ENCODE assay signal across 37 mouse cellular contexts in the genomic region with DNA sequence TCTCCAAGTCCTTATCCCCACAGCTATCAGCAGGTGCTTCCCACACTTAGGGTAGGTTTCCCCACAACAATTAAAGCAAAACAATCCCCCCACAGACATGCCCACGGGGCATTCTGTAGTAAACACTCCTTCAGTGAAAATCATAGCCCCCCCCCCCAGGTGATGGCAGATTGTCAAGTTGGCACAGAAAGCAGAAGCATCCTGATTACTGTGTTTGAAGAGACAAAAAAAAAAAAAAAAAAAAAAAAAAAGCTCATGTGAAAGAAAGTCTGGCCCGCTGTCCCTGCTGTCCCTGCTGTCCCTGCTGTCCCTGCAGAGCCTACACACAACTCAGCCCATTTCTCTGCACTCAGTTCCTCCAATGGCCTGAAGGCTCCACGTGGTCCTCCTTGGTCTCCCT. TPM values are rescaled to one million over a fixed set of nuclear protein-coding genes. Genes with fewer than 3 reads are reported as not detected.
"Had no signal": no experiment of that assay in that cellular context is flagged by ENCODE, and none has a peak within 500 bp of the region (broad histone marks: within the 10 kb centered on the region; RNA-seq: fewer than 3 reads in every experiment).

No protein-coding gene starts in this region.

- DNase-seq: gastrocnemius, postnatal 14 days; gastrocnemius, postnatal 36 days; heart, adult 11 months; heart, adult 2 months; heart, postnatal 10 days; heart, postnatal 4 days; kidney, adult 18-20 months; kidney, adult 8-10 months; kidney, postnatal 10 days; kidney, postnatal 25 days; kidney, postnatal 4 days; layer of hippocampus, adult 9-11 months; liver; liver, embryonic 13.5 days had no signal

- H3K27me3 ChIP-seq: hindbrain, embryonic 12.5 days; liver, embryonic 13.5 days had no signal

- H3K9me3 ChIP-seq: heart, embryonic 10.5 days; heart, embryonic 12.5 days; hindbrain, embryonic 10.5 days; hindbrain, embryonic 12.5 days; intestine, embryonic 15.5 days; limb, embryonic 10.5 days; limb, embryonic 12.5 days; liver, embryonic 13.5 days; liver, embryonic 15.5 days had no signal

- H3K27ac ChIP-seq: heart, adult 2 months; heart, embryonic 10.5 days; hindbrain, embryonic 10.5 days; hindbrain, embryonic 12.5 days; hindbrain, embryonic 14.5 days; intestine, embryonic 15.5 days; layer of hippocampus, adult 2 months; limb, embryonic 10.5 days; limb, embryonic 12.5 days; liver, embryonic 13.5 days; liver, embryonic 15.5 days had no signal

- H3K4me3 ChIP-seq: heart, adult 2 months; heart, embryonic 10.5 days; heart, embryonic 12.5 days; hindbrain, embryonic 10.5 days; hindbrain, embryonic 12.5 days; intestine, embryonic 15.5 days; layer of hippocampus, adult 2 months; limb, embryonic 10.5 days; limb, embryonic 12.5 days; liver, embryonic 13.5 days; liver, embryonic 15.5 days had no signal

- H3K36me3 ChIP-seq: heart, embryonic 10.5 days; heart, embryonic 12.5 days; hindbrain, embryonic 10.5 days; hindbrain, embryonic 12.5 days; intestine, embryonic 15.5 days; limb, embryonic 10.5 days; limb, embryonic 12.5 days; liver, embryonic 13.5 days; liver, embryonic 15.5 days had no signal

- H3K9ac ChIP-seq: heart, embryonic 12.5 days; hindbrain, embryonic 12.5 days; hindbrain, embryonic 14.5 days; intestine, embryonic 15.5 days; limb, embryonic 12.5 days; liver, embryonic 13.5 days; liver, embryonic 15.5 days had no signal

- H3K4me1 ChIP-seq: intestine, embryonic 15.5 days; limb, embryonic 10.5 days; limb, embryonic 12.5 days; liver, embryonic 13.5 days; liver, embryonic 15.5 days had no signal

RNA-seq across cellular contexts. Expression of gene Allc, which starts 1.7 kb away (rescaled TPM):
- total RNA-seq: gastrocnemius, adult 18-20 months; gastrocnemius, adult 8-10 months; gastrocnemius, postnatal 14 days; gastrocnemius, postnatal 36 days; heart, adult 2 months; heart, postnatal 10 days; heart, postnatal 25 days; heart, postnatal 4 days had no signal
- polyA plus RNA-seq: heart, embryonic 10.5 days; heart, embryonic 12.5 days; heart, embryonic 14.5 days; heart, embryonic 16.5 days; hindbrain, embryonic 10.5 days; hindbrain, embryonic 12.5 days; inflammation-experienced regulatory T-cells, adult 6 months; intestine, embryonic 15.5 days; intestine, postnatal 0 days; kidney, embryonic 14.5 days; kidney, embryonic 16.5 days; limb, embryonic 10.5 days; limb, embryonic 12.5 days; limb, embryonic 14.5 days; liver, embryonic 11.5 days; liver, embryonic 13.5 days; liver, embryonic 15.5 days had no signal

RNA-seq across cellular contexts. Expression of gene Dcdc2c, which starts 31.8 kb away (rescaled TPM):
- total RNA-seq: gastrocnemius, adult 18-20 months; gastrocnemius, adult 8-10 months; gastrocnemius, postnatal 36 days; heart, postnatal 25 days had no signal
- polyA plus RNA-seq: gonadal fat pad, adult 2 months; heart, adult 2 months; heart, embryonic 12.5 days; heart, embryonic 14.5 days; hindbrain, embryonic 10.5 days; hindbrain, embryonic 16.5 days; inflammation-experienced regulatory T-cells, adult 6 months; intestine, embryonic 15.5 days; intestine, postnatal 0 days; liver, embryonic 11.5 days; liver, embryonic 15.5 days had no signal

RNA-seq across cellular contexts. Expression of gene Colec11, which starts 39.1 kb away (rescaled TPM):
- polyA plus RNA-seq: limb, embryonic 10.5 days; limb, embryonic 12.5 days had no signal
